Comparison of ENCODE assay signal across 19 mouse cellular contexts in the genomic region with DNA sequence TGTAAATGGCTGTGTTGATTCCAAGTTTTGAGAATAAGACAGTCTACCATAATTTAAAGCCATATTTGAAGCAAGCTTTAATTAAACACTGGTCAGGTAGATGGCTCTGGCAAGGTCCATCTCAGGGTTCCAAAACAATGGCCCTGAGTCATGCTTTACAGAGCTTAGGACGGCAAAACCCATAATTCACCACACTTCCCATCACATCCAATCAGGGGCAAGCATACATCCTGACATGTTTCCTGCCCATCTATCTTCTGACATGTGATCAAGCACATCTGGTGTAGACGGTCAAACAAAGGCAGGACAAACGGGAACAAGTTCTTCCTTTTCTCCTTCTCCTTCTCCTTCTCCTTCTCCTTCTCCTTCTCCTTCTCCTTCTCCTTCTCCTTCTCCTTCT.
"Had no signal": no experiment of that assay in that cellular context is flagged by ENCODE, and none has a peak within 500 bp of the region (broad histone marks: within the 10 kb centered on the region; RNA-seq: fewer than 3 reads in every experiment).

No protein-coding gene starts in this region.

- ATAC-seq: liver, embryonic 12.5 days; midbrain, embryonic 16.5 days had no signal

- H3K9ac ChIP-seq: liver, embryonic 12.5 days; liver, embryonic 14.5 days; lung, embryonic 15.5 days; midbrain, embryonic 12.5 days; neural tube, embryonic 13.5 days; neural tube, embryonic 15.5 days had no signal

- H3K9me3 ChIP-seq: liver, embryonic 12.5 days; lung, embryonic 15.5 days; midbrain, embryonic 10.5 days; midbrain, embryonic 12.5 days; neural tube, embryonic 13.5 days; neural tube, embryonic 15.5 days had no signal

- H3K27ac ChIP-seq: liver, embryonic 12.5 days; liver, embryonic 14.5 days; lung, embryonic 15.5 days; midbrain, embryonic 10.5 days; midbrain, embryonic 12.5 days; neural tube, embryonic 13.5 days; neural tube, embryonic 15.5 days had no signal

- H3K27me3 ChIP-seq: lung, embryonic 15.5 days; neural tube, embryonic 13.5 days; neural tube, embryonic 15.5 days had no signal

- H3K36me3 ChIP-seq: liver, embryonic 12.5 days; lung, embryonic 15.5 days; midbrain, embryonic 10.5 days; midbrain, embryonic 12.5 days; neural tube, embryonic 13.5 days; neural tube, embryonic 15.5 days had no signal

- DNase-seq: lung, postnatal 4 days; midbrain, embryonic 14.5 days; retina, postnatal 1 day; right cerebral cortex, adult 18-20 months; right cerebral cortex, postnatal 25 days; right cerebral cortex, postnatal 4 days; spleen, adult 18-20 months; thymus, adult 18-20 months; thymus, postnatal 14 days; thymus, postnatal 36 days had no signal

- H3K4me2 ChIP-seq: liver, embryonic 12.5 days; lung, embryonic 15.5 days; midbrain, embryonic 12.5 days; neural tube, embryonic 13.5 days; neural tube, embryonic 15.5 days had no signal

- H3K4me3 ChIP-seq: liver, embryonic 12.5 days; lung, embryonic 15.5 days; midbrain, embryonic 10.5 days; midbrain, embryonic 12.5 days; myocyte; neural tube, embryonic 13.5 days; neural tube, embryonic 15.5 days had no signal
